Mouse (Mus musculus) lung, adult 2 months (tissue): ENCODE measurements around the gene Ncam1.

ENCODE experiments used
- CTCF ChIP-seq: fragments of 200-500 bp; IDR thresholded peaks from 2 replicates; pipeline ENCODE4 v1.5.1; 2011; ENCODE audit warnings: mild to moderate bottlenecking, low read length, control low read depth; ENCODE audit not compliant: insufficient read depth
- POLR2A ChIP-seq: fragments of 200-500 bp; IDR thresholded peaks from 2 replicates; pipeline ENCODE4 v1.6.1; 2011; ENCODE audit warnings: low read depth, mild to moderate bottlenecking, control low read depth, low read length, borderline replicate concordance; ENCODE audit errors: extremely low read depth

GRCm38 (mm10) chr9:49665361-49665760, 133.4 kb downstream of the Ncam1 start:
- TF ChIP-seq POLR2A (no peak), CTCF (no peak)
